Mouse (Mus musculus) liver, embryonic 14.5 days (tissue): ENCODE measurements around the gene Gm21149.
"Not testable (repeated sequence)": the region's sequence is repeated elsewhere in the genome, so short reads cannot be mapped to it uniquely, and the experiment has no call there.

Source experiments
- CTCF ChIP-seq: IDR thresholded peaks from 2 replicates; pipeline ENCODE4 v1.5.1; 2016; ENCODE audit warnings: antibody characterized with exemption, low read depth, control low read depth
- EP300 ChIP-seq: IDR thresholded peaks from 2 replicates; pipeline ENCODE4 v1.6.1; 2016; ENCODE audit warnings: antibody characterized with exemption, low read depth

DNA sequence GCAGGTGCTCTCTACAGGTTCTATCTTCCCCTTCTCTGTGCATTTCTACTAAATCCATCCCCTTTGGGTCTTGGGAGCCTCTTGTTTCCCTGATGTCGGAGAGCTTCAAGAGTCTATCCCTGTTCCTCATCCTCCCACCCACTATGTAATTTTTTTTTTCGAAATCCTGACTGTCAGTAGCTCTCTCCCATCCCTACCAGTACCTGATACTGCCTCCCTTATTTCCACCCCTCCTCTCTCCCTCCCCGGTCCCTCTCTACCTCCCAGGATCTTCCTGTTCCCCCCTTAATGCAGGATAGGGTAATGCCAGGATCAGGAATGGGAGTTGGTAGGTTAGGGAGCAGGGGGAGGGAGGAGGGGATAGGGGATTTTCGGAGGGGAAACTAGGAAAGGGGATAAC lies 7.3 kb upstream of the Gm21149 start:
- TF ChIP-seq CTCF, EP300: not testable (repeated sequence)
